Mouse (Mus musculus) heart, postnatal 4 days (tissue): ENCODE measurements around the gene Spice1. TPM values are rescaled to one million over a fixed set of nuclear protein-coding genes. Genes with fewer than 3 reads are reported as not detected.

Experiments
- DNase-seq: peaks from one replicate; pipeline ENCODE4 v3.0.0; 2021
- total RNA-seq, 2 experiments: library from RNA; stranded (reverse); gene quantifications; 2 replicates each; pipeline ENCODE4 v1.2.3; 2021

Gene Spice1
- 10 to 100 TPM in 1 of 2 experiments, 1 to 10 TPM in 1; 9.6 to 10.8 TPM for total RNA-seq

DNA sequence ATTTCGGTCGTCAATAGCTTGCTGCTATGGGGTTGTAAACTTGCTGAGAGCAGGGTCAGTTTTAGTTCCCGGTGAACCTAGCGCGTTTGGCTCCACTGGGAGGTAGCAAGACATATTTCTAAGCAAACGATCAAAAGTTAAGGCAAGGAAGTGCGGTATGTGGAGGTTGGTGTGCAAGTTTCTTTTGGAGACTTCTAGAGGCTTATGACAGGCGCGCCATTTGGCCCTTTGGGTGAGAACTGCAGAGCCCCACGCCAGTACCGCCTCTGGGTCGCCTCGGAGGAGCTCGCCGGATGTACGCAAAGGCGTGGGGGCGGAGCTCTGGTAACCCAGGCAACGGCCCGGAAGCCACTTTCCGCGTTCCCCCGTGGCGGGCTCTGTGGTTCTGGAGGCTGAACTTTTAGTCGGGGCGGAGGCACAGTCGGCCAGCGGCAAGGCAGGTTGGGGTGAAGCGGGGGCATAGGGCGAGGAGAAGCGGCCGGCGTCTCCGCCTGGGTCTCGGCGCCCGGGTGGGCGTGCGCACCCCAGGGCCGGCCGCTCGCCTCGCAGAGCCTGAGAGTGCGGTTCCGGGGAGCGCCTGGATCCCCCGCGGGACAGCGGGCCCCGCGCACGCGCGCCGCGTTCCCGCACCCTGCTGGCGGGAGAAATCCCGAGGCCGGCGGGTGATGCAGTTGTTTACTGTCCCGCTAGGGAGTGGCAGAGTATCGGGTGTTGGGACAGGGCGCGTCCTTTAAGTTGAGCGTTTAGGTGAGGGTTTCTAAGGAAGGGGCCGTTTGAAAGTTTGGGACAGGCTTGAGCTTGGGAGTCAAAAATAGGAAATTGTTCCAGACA is at the start of gene Spice1:
Spice1 (plus strand) TSS at position 51 of the 831 bp plus-strand sequence.
- DNase-seq: peak; percentile 96

DNA sequence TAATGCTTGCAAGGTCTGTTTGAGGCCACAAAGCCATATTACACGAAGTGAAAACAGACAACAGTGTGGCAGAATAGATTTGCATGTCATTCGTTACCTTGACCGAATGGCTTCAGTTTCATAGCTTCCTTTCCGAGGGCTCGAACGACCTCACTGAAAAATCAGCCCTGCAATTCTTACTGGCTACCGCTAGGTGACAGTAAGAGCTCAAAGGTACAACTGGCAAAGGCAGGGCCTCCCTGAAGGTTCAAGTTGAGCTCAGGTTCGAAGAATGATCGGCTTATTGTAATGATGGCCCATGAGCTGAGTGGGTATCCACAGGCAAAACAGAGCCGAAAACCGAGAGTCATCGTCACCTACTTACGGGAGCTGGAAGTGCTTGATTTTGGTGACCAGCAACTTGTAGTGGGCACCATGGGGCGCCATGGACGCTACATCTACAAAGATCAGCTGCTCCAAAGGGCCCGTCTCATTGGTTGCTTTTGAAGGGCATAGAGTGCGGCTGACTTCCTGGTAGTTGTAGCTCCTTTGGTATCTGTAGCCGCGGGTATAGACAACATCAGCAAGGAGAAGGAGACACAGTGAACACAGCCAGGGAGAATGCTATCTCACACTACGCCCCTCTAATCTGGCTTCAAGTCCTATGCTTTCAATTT is 47.4 kb upstream of the Spice1 start:
- no peak for DNase-seq

DNA sequence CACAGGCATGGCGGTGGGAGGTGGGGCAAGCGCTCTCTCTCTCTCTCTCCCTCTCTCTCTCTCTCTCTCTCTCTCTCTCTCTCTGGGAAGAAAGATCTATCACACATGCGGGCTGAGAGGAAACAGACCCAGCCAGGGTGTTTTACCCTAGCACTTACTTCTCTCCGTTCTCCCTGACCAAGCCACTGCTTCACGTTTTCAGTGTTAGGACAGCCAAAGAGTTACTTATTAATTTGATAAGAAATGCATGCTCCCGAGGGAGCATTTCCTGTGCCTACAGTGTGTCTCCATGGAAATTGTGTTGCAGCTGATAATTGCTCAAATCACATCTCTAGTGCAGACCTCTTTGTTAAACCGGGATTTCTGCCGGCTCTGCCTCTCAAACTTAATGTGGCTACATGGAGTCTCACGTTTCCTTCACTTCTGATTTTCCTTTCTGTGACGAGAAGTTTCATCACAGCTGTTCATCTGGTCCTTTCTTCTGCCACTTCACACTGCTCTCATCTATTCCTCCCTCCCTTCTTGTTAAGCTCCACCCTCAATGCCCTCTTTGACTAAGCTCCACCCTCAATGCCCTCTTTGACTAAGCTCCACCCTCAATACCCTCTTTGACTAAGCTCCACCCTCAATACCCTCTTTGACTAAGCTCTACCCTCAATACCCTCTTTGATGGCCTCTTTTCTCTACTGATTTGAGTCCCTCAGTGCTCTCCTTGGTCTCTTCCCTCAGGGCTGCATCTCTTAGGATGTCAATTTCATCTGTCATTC is 44.6 kb upstream of the Spice1 start:
- no peak for DNase-seq

DNA sequence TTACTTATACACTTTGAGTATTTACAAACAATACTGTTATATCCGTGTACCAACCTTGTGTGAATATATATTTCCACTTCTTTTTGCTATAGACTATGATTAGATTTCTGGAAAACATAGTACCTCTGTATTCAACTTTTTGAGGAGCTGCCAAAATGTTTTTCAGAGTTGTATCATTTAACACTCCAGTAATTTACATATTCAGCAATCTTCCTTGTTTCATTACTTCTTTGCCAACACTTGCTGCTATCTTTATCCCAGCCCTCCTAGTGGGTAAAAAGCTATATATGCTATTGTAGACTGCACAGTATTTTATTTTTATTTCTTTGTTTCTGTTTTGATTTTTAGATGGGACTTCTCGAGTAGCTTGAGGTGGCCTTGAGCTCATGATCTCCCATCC is 43.1 kb upstream of the Spice1 start:
- no peak for DNase-seq

DNA sequence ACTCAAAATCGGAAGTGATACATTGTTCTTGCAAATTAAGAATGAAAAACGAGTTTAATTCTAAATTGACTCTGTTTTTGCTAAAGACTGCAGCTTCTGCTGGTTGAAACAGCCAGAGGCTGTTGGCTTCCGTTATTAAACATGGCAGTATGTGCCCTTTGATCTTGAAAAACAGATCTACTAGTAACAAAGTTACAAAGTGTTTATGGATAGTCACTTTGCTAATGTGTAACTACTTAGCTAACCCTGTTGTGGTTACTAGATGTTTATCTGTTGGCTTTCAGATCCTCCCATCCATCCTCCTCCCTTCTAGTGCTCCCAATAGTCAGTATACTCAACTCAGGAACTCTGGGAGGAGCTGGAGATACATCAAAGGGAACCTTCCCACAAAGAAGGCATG is 41.3 kb upstream of the Spice1 start:
- DNase-seq: no peak

DNA sequence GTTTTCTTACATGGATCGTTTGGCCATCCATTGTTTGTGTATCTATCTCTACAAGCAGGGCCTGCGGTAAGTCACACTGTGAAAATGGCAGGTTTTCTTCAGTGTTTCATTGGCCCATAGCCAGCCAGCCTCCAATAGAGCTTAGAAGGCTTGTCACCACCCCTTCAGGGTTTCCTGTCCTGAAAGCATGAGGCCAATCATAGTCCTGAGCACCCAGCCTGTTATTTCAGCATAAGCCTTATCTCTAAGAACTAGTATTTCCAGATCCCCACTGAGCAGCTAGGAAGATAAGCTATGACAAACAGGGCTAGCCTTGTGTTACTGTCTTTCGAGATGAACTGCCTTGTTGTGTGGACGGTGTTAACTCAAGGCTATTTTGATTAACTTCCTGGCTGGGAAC is 33.5 kb upstream of the Spice1 start:
- peak; percentile 21 for DNase-seq

DNA sequence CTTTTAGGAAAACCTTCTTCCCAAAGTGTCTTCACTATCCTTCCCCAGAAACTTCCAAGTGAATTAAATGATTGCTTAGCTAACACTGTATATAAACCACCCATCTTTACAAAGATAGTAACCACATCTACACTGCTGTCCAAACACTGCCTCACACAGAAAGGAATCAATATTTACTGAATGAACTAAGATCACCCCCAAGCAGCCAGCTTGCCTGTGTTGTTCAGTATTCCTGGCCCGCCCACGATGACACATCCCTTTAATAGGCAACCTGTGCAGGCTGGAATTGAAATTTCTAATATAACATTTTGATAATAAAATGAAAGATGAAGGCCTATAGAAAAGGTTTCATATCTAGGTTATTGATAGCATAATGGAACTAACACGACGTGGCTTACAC is 30.6 kb upstream of the Spice1 start:
- DNase-seq: no peak

DNA sequence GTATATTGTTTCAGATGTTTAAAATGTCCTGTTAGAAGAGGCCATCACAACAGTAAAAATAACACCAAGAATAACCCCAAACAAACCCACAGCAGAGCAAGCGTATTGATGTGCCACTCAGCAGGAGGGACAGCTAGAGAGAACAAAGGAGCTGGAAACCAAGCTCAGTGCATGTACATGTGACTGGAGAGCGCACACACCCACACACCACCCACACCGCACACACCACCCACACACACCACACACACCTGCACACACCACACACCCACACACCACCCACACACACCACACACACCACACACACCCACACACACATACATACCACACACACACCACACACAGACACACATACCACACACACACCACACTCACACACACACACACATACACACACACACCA is 26.7 kb upstream of the Spice1 start:
- no peak for DNase-seq

DNA sequence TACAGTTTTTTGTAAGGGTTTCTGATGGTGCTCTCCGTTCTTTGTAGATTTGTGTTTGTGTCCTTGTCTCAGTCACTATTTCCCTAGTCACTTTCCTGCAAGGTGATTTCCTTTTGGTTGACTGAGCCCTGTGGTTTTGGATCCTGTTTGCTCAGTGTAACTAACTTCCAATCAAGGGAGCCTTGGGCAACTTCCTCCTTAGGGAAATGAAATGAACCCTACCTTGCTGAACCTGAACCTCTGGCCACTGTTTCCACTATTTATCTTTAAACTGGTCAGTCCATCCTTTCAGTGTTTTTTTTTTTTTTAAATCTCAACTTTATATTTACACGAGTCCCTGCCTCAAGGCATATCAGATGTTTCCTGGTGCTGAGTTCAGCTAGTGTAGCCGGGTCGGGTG is 18.3 kb upstream of the Spice1 start:
- no peak for DNase-seq

DNA sequence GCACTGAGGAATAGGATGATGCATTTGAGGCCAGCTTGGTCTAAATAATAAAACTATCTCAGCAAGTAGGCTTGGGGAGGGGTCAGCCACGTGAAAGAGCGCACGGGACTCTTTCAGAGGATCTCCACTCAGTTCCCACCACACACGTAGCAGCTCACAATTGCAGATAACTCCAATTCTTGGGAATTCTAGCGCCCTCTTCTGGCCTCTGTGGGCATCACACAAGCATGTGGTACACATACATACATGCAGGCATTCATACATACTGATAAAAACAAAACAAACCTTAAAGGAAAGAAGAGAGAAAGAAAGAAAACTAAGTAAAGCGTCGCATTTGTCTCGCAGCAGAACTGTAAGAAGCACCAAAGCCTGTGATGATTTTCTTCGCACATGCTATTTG is 16.3 kb upstream of the Spice1 start:
- DNase-seq: no peak

DNA sequence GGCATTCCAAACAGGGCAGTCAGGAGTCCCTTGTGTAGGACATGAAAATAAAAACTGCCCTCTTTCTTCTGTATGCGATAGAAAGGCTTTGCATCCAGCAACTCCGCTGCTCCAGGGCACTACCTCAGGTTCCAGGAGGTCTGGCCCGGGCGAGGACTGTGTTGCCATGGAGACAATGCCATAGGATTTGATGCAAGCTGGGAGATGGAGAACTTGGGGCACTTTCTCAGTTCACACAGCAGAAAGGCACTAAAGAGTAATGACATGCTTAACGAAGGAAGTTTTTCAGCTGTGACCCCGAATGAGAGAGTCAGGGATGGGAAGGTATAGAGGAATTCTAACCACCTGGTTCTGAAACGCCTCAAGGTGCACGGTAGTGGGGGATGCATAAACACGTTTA is 15.8 kb upstream of the Spice1 start:
- DNase-seq: no peak

DNA sequence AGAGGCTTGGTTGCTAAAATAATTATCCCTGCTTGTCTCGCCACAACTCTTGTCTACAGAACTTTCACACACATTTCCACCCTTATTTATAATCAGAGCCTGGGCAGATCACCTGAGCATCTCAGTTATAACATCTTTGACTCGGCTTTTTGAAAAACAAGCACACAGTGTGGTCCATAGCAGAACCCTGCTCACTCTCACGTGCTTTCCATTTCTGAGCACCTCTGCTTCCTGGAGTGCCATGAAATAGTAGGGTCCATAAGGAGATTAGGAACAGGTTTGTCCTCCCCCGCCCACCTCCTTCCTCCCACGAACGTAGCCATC is 15.3 kb upstream of the Spice1 start:
- DNase-seq: no peak

DNA sequence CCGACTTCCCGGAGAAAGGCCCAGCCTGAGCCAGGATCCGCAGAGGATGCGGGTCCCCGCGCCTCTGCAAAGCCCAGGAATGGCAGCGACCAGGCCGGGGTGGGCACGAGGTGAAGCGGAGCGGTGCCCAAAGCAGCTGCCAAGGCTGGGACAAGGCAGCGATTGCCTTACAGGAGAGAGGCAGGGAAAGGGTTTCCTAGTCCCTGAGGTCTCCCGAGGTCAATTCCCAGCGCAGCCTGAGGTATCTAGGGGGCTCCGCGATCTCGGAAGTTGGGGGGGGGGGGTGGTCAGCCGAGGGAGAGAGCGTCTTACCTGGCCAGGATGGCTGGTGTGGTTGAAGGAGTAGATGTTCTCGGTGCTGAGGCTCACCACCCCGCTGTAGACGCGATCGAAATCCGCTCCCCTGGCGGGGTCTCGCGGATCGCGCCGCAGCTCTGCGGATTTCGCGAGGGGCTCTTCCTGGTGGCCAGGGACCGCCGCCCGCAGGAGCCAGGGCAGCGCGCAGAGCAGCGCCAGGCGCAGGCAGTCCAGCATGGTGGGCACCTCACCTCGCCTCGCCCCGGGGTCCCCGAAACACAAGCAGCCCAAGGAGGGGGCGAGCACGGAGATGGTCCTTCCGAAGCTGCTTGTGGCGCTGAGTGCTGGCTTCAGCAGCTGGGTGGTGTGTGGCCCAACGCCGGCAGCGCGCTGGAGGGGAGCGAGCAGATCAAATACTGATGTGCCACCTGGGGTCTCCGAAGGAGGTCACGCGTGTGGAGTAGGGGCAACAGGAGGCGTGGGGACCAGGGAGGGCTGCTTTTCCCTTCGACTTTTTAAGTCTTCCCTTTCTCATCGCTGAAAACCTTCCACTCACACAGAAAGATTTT is 14.7 kb upstream of the Spice1 start:
- DNase-seq: peak; percentile 24

DNA sequence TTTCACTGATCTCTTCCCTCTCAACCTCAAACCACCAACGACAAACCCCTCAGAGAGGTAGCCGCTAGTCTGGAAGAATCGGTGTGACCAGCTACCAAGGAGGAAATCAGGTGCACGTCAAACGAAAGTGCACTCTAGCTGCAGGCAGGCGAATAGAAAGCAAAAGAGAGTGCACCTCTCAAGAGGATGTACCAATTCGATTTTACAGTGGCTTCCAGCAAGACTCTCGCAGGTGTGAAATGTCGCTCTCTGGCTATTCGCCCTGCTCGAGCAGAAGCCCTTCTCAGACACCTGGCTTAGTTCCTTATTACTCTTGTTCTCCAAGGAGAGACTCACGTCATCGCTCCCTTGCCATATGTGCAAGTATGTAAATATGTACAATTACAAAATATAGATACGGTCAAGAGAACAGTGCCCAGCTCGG is 14.0 kb upstream of the Spice1 start, which contains the start of gene Sidt1:
Sidt1 (minus strand) TSS at position 336 of the 424 bp plus-strand sequence.
- no peak for DNase-seq

DNA sequence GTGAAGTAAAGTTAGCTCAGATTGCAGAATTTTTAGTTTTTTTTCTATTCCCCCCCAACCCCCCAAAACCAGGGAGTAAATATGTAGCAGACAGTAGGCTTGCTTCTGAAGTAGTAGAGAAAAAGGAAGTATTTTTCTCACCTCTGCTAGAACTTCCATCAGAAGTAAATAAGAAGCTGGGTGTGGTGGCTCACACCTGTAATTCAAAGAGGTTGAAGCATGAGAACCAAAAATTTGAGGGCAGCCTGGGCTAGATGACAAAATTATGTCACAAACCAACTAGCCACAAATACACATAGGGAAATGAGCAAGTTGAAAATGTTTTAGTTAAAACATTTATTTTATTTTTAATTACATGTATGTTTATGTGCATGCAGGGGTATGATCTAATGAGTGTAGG is 9.4 kb upstream of the Spice1 start:
- no peak for DNase-seq

DNA sequence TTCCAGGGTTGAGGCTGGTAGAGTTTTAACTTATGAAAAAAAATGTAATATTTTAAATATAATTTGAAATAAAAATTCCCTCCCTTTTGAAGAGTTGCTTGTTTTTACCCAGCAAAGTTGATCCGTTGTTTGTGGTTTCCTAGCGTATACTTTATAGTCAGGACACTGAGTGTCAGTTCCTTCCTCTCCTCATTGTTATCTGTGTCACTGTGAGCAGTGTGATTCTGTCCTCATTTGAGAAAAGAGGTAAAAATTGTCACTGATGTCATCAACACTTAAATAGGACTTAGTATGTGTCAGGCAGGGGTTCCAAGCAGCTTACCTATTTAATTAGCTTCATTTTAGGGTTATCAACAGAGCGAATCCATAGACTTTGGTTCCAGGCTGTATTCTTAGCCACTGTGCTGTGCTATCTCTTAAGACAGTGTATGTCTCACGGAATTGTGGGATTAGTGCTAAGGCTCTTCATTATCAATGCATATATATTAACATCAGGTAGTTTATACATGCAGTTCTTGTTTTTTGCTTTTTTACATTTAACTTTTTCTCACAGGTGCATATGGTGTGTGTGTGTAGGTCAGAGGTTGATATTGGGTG is 3.0 kb downstream of the Spice1 start:
- DNase-seq: no peak

DNA sequence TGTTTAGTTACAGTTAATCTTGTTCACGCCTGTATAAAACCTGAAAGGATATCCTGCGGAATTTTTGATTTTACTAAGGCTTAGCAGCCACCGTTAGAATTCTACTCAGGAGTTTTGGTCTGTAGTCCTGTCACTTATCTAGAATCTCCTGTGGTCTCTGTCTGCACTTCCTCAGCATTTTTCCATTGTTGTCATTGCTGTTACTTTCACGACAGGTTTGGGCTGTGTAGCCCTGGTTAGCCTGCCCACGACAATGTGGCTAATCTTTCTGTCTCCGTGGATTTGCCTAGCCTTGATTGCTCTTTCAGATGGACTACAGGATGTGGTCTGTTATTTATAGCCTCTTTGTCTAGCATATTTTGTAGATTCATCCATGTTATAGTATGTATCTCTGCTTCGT is 9.4 kb downstream of the Spice1 start:
- DNase-seq: no peak

DNA sequence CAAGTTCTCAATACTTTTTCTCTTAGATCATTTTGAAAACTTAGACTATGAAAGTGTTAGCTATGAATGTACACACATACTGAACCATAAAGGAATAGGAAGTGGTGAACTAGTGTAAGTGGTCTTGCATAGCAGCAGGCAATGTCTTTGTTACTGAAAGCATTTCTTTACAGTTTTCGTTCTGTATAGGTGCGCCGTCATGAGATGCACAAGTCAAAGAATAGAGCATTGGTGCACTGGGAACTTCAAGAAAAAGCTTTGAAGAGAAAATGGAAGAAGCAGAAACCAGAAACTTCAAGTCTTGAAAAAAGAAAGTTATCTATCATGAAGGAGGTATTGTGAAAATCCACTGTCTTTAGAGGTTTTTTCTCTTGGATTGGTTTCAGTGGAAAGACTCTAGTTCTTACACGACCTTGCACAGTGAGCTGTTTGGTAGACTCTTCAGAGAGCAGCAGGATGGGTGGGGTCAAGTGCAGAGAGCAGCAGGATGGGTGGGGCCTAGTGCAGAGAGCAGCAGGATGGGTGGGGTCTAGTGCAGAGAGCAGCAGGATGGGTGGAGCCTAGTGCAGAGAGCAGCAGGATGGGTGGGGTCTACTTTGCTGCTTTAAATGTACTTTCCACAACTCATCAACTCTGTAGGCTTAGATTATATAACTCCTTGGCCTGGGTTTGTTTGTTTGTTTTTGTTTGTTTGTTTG is 10.8 kb downstream of the Spice1 start:
- DNase-seq: peak; percentile 43

DNA sequence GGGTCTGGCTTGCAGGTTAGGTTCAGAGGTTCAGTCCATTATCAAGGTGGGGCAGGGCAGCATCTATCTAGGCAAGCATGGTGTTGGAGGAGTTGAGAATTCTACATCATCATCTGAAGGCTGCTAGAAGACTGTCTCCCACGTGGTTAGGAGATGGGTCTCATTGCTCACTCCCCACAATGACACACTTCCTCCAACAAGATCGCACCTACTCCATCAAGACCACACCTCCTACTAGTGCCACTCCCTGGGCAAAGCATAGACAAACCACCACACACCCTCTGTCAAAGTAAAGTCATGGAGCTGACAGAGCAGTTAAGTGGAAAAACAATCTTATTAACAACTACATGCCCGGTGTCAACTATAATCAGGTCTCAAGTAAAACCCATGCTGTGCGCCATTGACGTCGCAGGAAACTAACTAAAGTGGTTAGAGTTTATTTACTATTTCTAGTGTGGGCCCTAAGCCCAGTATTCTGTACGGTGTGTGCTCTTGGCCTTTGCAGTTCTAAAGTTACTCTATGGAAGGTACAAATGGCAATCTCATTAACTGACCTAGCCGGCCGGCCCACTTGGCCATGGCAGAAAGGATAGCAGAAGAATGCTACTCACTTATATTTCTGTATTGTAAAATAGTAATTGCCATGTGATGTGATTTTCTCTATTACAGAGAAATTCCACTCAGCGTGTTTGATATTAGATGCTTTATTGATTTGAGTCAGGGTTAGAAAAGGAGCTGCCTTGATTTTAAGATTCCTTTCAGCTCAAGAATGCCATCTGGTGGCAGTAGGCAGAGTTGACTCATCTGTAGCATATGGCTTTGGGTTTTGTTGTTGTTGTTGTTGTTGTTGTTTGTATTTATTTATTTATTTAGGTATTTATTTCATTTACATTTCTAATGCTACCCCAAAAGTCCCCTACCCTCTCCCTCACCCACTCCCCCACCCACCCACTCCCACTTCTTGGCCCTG is 15.3 kb downstream of the Spice1 start:
- peak; percentile 32 for DNase-seq

DNA sequence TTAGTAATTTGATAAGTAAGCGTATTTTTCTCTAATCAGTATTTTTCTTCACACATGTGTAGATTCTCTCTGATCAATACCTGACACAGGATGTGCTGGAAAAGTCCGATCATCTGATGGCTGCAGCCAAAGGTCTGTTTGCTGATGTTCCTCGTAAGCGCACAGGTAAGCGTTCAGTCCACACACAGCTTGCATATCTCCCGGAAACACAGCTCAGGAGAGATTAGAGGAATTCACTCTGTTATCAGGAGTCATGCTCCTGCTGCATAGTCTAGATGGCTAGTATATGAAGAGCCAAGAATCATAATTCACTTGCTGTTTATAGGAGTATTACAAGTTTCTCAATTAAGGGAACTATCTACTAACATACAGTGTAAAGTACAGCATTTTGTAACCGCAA is 18.6 kb downstream of the Spice1 start:
- DNase-seq: no peak
